Mouse (Mus musculus) right cerebral cortex, adult 18-20 months (tissue): ENCODE results near the gene Hey2.

ENCODE experiments used
- DNase-seq: peaks from one replicate; pipeline ENCODE4 v3.0.0; 2022; ENCODE audit warnings: mixed read lengths

The Hey2 gene

GRCm38 (mm10) chr10:30789521-30789920 is 53.1 kb downstream of the Hey2 start:
- no peak for DNase-seq

DNA sequence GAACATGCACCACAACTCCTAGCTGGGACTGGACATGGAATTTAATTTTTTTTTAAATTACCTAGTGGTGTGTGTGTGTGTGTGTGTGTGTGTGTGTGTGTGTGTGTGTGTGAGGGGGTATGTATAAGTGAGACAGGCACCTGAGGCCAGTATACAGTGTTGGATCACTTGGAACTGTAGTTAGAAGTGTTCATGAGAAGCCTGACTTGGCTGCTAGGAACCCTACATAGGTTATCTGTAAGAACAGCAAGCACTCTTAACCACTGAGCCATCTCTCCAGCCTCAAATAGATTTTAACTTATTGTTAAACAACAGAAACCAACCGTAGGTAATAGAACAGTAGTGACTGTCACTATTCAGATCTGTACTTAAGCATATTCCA is 54.3 kb downstream of the Hey2 start:
- DNase-seq = no peak

GRCm38 (mm10) chr10:30787684-30788339 is 54.8 kb downstream of the Hey2 start:
- DNase-seq = no peak

DNA sequence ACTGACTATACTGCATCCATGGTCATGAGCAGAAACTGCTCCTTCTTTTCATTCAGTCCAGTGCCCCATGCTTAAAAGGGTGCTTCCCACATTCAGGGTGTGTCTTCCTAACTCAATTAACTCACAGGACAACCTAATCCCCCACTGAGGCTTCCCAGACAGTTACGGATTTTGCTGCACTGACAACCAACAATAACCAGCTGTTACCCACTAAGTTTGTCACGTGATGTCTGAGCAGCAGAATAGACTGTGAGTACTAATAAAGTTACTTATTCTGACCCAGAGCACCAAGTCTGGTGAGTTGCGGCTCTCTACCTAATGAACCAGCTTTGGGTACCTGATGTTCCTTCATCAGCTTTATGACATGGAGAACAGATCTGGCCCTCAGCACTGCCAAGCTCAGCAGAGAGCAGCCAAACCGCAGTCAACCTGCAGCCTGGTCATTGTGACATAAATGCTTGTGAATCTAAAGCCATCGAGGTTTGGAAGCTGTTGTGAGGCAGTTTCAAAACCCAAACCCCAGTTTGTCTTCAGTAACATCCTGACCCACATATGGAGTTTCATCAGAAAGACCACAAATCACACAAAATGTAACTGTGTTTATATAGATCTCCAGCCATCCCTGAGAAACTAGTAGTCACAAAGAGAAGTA is 56.4 kb downstream of the Hey2 start:
- no peak for DNase-seq
